Mouse (Mus musculus) thymus, postnatal 0 days (tissue): ENCODE data around the gene Bud23. TPM values are rescaled to one million over a fixed set of nuclear protein-coding genes. Genes with fewer than 3 reads are reported as not detected.
"Not testable (repeated sequence)": the region's sequence is repeated elsewhere in the genome, so short reads cannot be mapped to it uniquely, and the experiment has no call there.

Experiments used
- DNase-seq: peaks from one replicate; pipeline ENCODE4 v3.0.0-alpha.2; 2015; ENCODE audit warnings: low spot score
- polyA plus RNA-seq: library from polyadenylated mRNA; unstranded; fragments of >200 nt; fragmentation: Nextera tagmentation; extraction: Ambion mirVana; gene quantifications from 2 replicates; pipeline ENCODE4 v1.2.1, GENCODE M21; 2015

The Bud23 gene
- polyA plus RNA-seq, 1 experiment from 2014 or later, result 103 TPM

- DNase-seq, result no peak
These were observed 8.0 kb upstream of the Bud23 start for GRCm38 (mm10) chr5:135072720-135073119.

GRCm38 (mm10) chr5:135072061-135072460, 7.3 kb upstream of the Bud23 start:
- DNase-seq, result no peak

- no peak for DNase-seq
These were observed 5.7 kb upstream of the Bud23 start for GRCm38 (mm10) chr5:135070448-135070847.

GRCm38 (mm10) chr5:135066008-135066407, 1.2 kb upstream of the Bud23 start:
- DNase-seq, result no peak

- no peak for DNase-seq
These were observed 385 bp downstream of the Bud23 start for GRCm38 (mm10) chr5:135064382-135064766.

- peak; percentile 97 for DNase-seq
These were observed 954 bp downstream of the Bud23 start, which contains the start of gene Dnajc30 for GRCm38 (mm10) chr5:135063629-135064381. Dnajc30 (plus strand) TSS chr5:135064202.

GRCm38 (mm10) chr5:135053356-135053755, 11.4 kb downstream of the Bud23 start:
- DNase-seq, result no peak

- not testable (repeated sequence) for DNase-seq
These were observed 15.5 kb downstream of the Bud23 start for GRCm38 (mm10) chr5:135049268-135049667.

GRCm38 (mm10) chr5:135048539-135048938, 16.2 kb downstream of the Bud23 start:
- DNase-seq, result no peak

- no peak for DNase-seq
These were observed 20.2 kb downstream of the Bud23 start for GRCm38 (mm10) chr5:135044575-135044974.

GRCm38 (mm10) chr5:135042105-135042788, 22.5 kb downstream of the Bud23 start:
- no peak for DNase-seq

- DNase-seq, result no peak
These were observed 24.0 kb downstream of the Bud23 start for GRCm38 (mm10) chr5:135040777-135041176.

- DNase-seq, result no peak
These were observed 24.7 kb downstream of the Bud23 start for GRCm38 (mm10) chr5:135040059-135040458.

GRCm38 (mm10) chr5:135039541-135039940, 25.2 kb downstream of the Bud23 start:
- DNase-seq, result no peak

GRCm38 (mm10) chr5:135037946-135038345, 26.8 kb downstream of the Bud23 start:
- no peak for DNase-seq

- DNase-seq, result no peak
These were observed 29.0 kb downstream of the Bud23 start for GRCm38 (mm10) chr5:135035608-135036359.

- DNase-seq, result no peak
These were observed 30.2 kb downstream of the Bud23 start for GRCm38 (mm10) chr5:135034593-135034992.

- DNase-seq, result no peak
These were observed 32.2 kb downstream of the Bud23 start for GRCm38 (mm10) chr5:135032581-135032980.

GRCm38 (mm10) chr5:135029007-135029854, 35.5 kb downstream of the Bud23 start:
- DNase-seq, result no peak

GRCm38 (mm10) chr5:135025899-135026298, 38.9 kb downstream of the Bud23 start:
- DNase-seq, result no peak

GRCm38 (mm10) chr5:135024665-135025224, 40.0 kb downstream of the Bud23 start:
- DNase-seq, result peak; percentile 53
